In the genomic region with DNA sequence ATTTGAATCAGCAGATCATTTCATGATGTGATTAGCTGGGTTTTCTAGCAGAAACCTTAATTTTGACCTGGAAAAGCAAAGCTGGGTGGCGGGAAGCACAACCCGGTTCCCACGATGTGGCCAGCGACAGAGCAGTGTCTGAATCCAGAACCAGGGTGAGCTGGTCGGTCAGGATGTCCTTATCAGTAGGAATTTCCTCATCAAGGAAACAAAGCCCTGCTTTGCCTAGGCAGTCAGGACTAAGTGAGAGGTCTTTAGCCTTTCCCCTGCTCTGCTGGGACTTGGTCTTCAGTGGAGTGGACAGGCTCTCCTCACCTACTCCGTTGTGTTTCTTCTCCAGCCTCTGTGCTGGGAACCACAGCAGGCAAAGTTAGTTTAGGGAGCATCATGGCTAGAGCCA, we compare ENCODE assay signal across 21 mouse cellular contexts.
DNase-seq lines count a peak whose midpoint lies in the region; ATAC-seq and TF ChIP-seq lines count a peak whose summit lies in the region.
"Had no signal": no experiment of that assay in that cellular context is flagged by ENCODE, and none has a peak within 500 bp of the region (broad histone marks: within the 10 kb centered on the region; RNA-seq: fewer than 3 reads in every experiment).

No protein-coding gene starts in this region.

- no peak overlapping the region for H3K4me2 ChIP-seq in heart, embryonic 11.5 days
- H3K4me2 ChIP-seq in heart, embryonic 13.5 days, result no peak overlapping the region
- H3K4me2 ChIP-seq in heart, postnatal 0 days (ENCODE audit: low read depth, low read length), result no peak overlapping the region
- H3K4me2 ChIP-seq in midbrain, embryonic 14.5 days (ENCODE audit: low read length), result no peak overlapping the region
- H3K4me2 ChIP-seq: embryonic facial prominence, embryonic 15.5 days; hindbrain, embryonic 12.5 days had no signal

- peaks cover 16% of the 10 kb centered on the region for H3K36me3 ChIP-seq in heart, embryonic 11.5 days (ENCODE audit: control insufficient read depth, insufficient read depth, low read length)
- peaks cover 49% of the 10 kb centered on the region for H3K36me3 ChIP-seq in heart, embryonic 13.5 days
- H3K36me3 ChIP-seq in heart, postnatal 0 days (replicated peaks; ENCODE audit: control insufficient read depth, insufficient read depth, low read length), result peaks cover 37% of the 10 kb centered on the region
- H3K36me3 ChIP-seq in midbrain, embryonic 14.5 days (ENCODE audit: control insufficient read depth, insufficient read depth, low read length), result peaks cover 28% of the 10 kb centered on the region

- no peaks in the 10 kb centered on the region for H3K9me3 ChIP-seq in heart, embryonic 11.5 days (replicated peaks; ENCODE audit: control insufficient read depth, low read length)
- H3K9me3 ChIP-seq in heart, embryonic 13.5 days, result no peaks in the 10 kb centered on the region
- H3K9me3 ChIP-seq in heart, postnatal 0 days (replicated peaks; ENCODE audit: control insufficient read depth, low read length), result no peaks in the 10 kb centered on the region
- H3K9me3 ChIP-seq in midbrain, embryonic 14.5 days (ENCODE audit: control insufficient read depth, low read length), result no peaks in the 10 kb centered on the region
- H3K9me3 ChIP-seq: embryonic facial prominence, embryonic 15.5 days; forebrain, embryonic 10.5 days; hindbrain, embryonic 12.5 days had no signal

- H3K27ac ChIP-seq in heart, embryonic 11.5 days (ENCODE audit: low read depth, low read length), result 0 out of 2 replicates have a peak overlapping the region, but pooled peaks have one; percentile 59
- 0 out of 2 replicates have a peak overlapping the region, but pooled peaks have one; percentile 31 for H3K27ac ChIP-seq in heart, embryonic 13.5 days (replicated peaks)
- no peak overlapping the region for H3K27ac ChIP-seq in heart, postnatal 0 days (ENCODE audit: low read depth)
- no peak overlapping the region for H3K27ac ChIP-seq in midbrain, embryonic 14.5 days (replicated peaks; ENCODE audit: low read depth, low read length)
- H3K27ac ChIP-seq: embryonic facial prominence, embryonic 15.5 days; forebrain, embryonic 10.5 days; hindbrain, embryonic 12.5 days had no signal

- intact Hi-C loops in heart, postnatal 25 days (cut with DNase I), result loop anchor here (5.0 kb wide), 1 partner anchor 35 kb away; no protein-coding TSS in a partner anchor

- TF ChIP-seq CTCF in heart, postnatal 0 days (IDR thresholded peaks at IDR 0.05; ENCODE audit: low read depth), result no peak

- no peak; the same call in 1 of the 2 replicates for ATAC-seq in heart, embryonic 11.5 days (replicated peaks; ENCODE audit: insufficient number of reproducible peaks, low FRiP score, low TSS enrichment)
- no peak for ATAC-seq in heart, embryonic 13.5 days (ENCODE audit: extremely low read depth, insufficient number of reproducible peaks, low FRiP score, low TSS enrichment)
- peak; percentile 55; the same call in 1 of the 2 replicates for ATAC-seq in heart, postnatal 0 days (ENCODE audit: insufficient read depth, low read depth)
- no peak for ATAC-seq in midbrain, embryonic 14.5 days (ENCODE audit: low FRiP score, low TSS enrichment)
- ATAC-seq: forebrain, embryonic 14.5 days; hindbrain, embryonic 16.5 days; inflammation-experienced regulatory T-cells, adult 6 months; intestine, postnatal 0 days had no signal

- TF ChIP-seq EP300 in heart, postnatal 0 days (IDR thresholded peaks at IDR 0.05; ENCODE audit: low read depth), result no peak

- H3K9ac ChIP-seq in heart, embryonic 11.5 days (ENCODE audit: low read depth, low read length), result no peak overlapping the region
- no peak overlapping the region for H3K9ac ChIP-seq in heart, embryonic 13.5 days
- H3K9ac ChIP-seq in heart, postnatal 0 days (replicated peaks; ENCODE audit: low read depth, low read length), result no peak overlapping the region
- no peak overlapping the region for H3K9ac ChIP-seq in midbrain, embryonic 14.5 days (replicated peaks; ENCODE audit: low read length)
- H3K9ac ChIP-seq: embryonic facial prominence, embryonic 15.5 days; hindbrain, embryonic 12.5 days had no signal

- no peaks in the 10 kb centered on the region for H3K4me1 ChIP-seq in heart, embryonic 11.5 days (ENCODE audit: control insufficient read depth, insufficient read depth, low read length)
- peaks cover 20% of the 10 kb centered on the region for H3K4me1 ChIP-seq in heart, embryonic 13.5 days
- H3K4me1 ChIP-seq in heart, postnatal 0 days (ENCODE audit: control insufficient read depth, insufficient read depth), result peaks cover 12% of the 10 kb centered on the region
- H3K4me1 ChIP-seq in midbrain, embryonic 14.5 days (ENCODE audit: control insufficient read depth, insufficient read depth, low read length), result no peaks in the 10 kb centered on the region
- H3K4me1 ChIP-seq: embryonic facial prominence, embryonic 15.5 days had no signal

- DNase-seq in heart, adult 8-10 months (ENCODE audit: low spot score), result peak; percentile 27
- DNase-seq in heart, postnatal 25 days (ENCODE audit: low spot score), result no peak
- DNase-seq in heart, postnatal 0 days (ENCODE audit: low spot score), result no peak
- no peak for DNase-seq in spleen, postnatal 4 days (ENCODE audit: low spot score in 2 of 2)
- no peak for DNase-seq in midbrain, embryonic 14.5 days
- DNase-seq in spleen, adult 18-20 months, result no peak
- DNase-seq: adrenal gland, adult 2 months; adrenal gland, postnatal 25 days; cerebellum, adult 2 months; cerebellum, postnatal 14 days; embryo, embryonic 11 days had no signal

- 37% methylated on average over 6 of the region's 6 CpGs for WGBS in heart, embryonic 11.5 days (ENCODE audit: insufficient replicate concordance)
- WGBS in heart, embryonic 13.5 days, result 34% methylated on average over 6 of the region's 6 CpGs
- WGBS in heart, postnatal 0 days, result 33% methylated on average over 6 of the region's 6 CpGs
- WGBS in midbrain, embryonic 14.5 days, result 96% methylated on average over 6 of the region's 6 CpGs

- no peaks in the 10 kb centered on the region for H3K27me3 ChIP-seq in heart, embryonic 11.5 days (ENCODE audit: control insufficient read depth, insufficient read depth, low read length)
- no peaks in the 10 kb centered on the region for H3K27me3 ChIP-seq in heart, embryonic 13.5 days (replicated peaks)
- H3K27me3 ChIP-seq in heart, postnatal 0 days (ENCODE audit: control insufficient read depth, insufficient read depth, low read length), result no peaks in the 10 kb centered on the region
- H3K27me3 ChIP-seq in midbrain, embryonic 14.5 days (ENCODE audit: control insufficient read depth, insufficient read depth, low read length), result no peaks in the 10 kb centered on the region
- H3K27me3 ChIP-seq: embryonic facial prominence, embryonic 15.5 days; hindbrain, embryonic 12.5 days had no signal

- H3K4me3 ChIP-seq in heart, embryonic 11.5 days (ENCODE audit: low read depth, low read length), result no peak overlapping the region
- no peak overlapping the region for H3K4me3 ChIP-seq in heart, embryonic 13.5 days
- no peak overlapping the region for H3K4me3 ChIP-seq in heart, postnatal 0 days (ENCODE audit: low read depth, low read length)
- H3K4me3 ChIP-seq in midbrain, embryonic 14.5 days (replicated peaks; ENCODE audit: low read depth, low read length), result no peak overlapping the region
- H3K4me3 ChIP-seq: embryonic facial prominence, embryonic 15.5 days; erythroblast, embryonic 14.5 days; forebrain, embryonic 10.5 days; hindbrain, embryonic 12.5 days had no signal

Comparison
In these comparisons a context has a peak if more than half of its experiments do, and no peak if none do; other contexts are left out.
1. H3K27ac ChIP-seq: peak in heart, embryonic 11.5 days (single experiment) and heart, embryonic 13.5 days (single experiment); none in heart, postnatal 0 days (single experiment) and midbrain, embryonic 14.5 days (single experiment).